Mouse (Mus musculus) spleen, postnatal 14 days (tissue): Measurements from ENCODE around the gene Cdk2.
"Not testable (repeated sequence)": the region's sequence is repeated elsewhere in the genome, so short reads cannot be mapped to it uniquely, and the experiment has no call there.

Experiments
- DNase-seq, 2 experiments: peaks; one replicate each; pipeline ENCODE4 v3.0.0; 2021 to 2022; ENCODE audit warnings: low spot score in 2 of 2

Gene Cdk2

GRCm38 (mm10) chr10:128704491-128705316 is at the start of gene Cdk2:
Gene Cdk2, minus strand, starts transcription at chr10:128705031.
- DNase-seq: peak; percentile 85 to 88

DNA sequence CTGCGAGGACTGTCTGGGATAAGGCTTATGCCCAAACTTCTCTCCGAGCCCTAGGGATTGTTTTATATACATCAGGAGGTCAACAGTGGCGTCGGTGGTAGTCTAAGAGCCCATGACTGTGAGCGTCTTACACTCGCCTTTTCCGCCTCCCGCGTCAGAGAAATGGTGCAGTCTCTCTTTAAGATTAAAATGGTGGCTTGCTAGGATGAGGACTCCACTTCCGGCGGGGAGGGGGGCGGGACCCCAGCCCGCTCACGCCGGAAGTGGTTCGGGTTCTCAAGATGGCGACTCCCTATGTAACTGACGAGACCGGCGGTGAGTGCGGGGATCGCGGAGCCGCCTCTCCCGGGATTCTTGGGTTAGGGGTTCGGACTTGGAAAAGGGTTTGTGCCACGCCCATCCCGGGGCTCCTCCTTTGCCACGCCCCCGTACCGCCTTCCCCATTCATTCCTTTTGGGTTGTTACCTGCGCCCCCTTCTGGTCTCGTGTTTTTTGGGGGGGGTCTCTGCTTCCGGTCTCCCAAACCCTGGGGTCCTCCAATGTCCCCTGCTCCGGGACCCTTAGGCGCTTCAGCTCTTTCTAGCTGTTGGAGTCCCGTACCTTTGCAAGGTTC is 43.5 kb upstream of the Cdk2 start:
- DNase-seq: peak; percentile 55 to 61

DNA sequence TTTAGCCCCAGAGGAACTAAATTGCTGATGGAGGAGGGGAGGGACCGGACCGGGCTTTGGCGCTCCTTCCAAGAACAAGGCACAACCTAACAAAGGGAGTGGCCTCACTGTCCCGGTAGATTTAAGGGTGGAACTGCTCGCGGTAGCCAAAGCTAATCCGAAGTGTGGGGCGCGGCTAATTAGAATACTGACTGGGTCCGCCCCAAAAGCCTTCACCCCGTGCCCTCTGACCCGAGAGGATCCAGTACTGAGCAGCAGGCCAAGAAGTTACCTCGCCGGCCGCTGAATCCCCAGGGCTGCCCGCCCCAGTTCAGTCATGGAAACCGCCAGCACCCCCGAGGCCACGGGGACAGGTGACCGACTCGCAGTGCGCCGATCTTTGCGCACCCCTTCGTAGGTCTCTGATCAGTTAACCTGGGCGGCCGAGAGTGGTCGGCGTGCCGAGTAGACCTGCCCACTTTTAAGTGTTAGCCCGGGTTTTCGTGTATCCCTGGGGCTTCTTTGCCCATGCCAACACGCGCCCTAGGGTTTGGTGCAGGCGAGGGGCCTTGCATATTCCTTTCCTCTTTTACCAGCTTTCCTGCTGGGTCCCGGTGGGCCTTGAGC is 42.9 kb upstream of the Cdk2 start, which contains the start of gene Pym1:
Gene Pym1 (plus strand): TSS at position 244 of the 606 bp plus-strand sequence.
- DNase-seq: peak; percentile 62 to 71

GRCm38 (mm10) chr10:128746972-128747645 is 42.3 kb upstream of the Cdk2 start:
- DNase-seq: no peak

- DNase-seq: peak; percentile 39 to 54
Measured at GRCm38 (mm10) chr10:128745946-128746613, 41.2 kb upstream of the Cdk2 start.

- DNase-seq: peak in 1 of 2 experiments; percentile 36
Measured at GRCm38 (mm10) chr10:128744680-128745601, 40.1 kb upstream of the Cdk2 start, which contains the start of gene Dgka. Gene Dgka, minus strand, starts transcription at chr10:128744855.

GRCm38 (mm10) chr10:128744211-128744610 is 39.4 kb upstream of the Cdk2 start:
- no peak for DNase-seq

- DNase-seq: peak; percentile 30 to 33
Measured at GRCm38 (mm10) chr10:128743791-128744191, 39.0 kb upstream of the Cdk2 start.

- no peak for DNase-seq
Measured at GRCm38 (mm10) chr10:128743235-128743634, 38.4 kb upstream of the Cdk2 start.

DNA sequence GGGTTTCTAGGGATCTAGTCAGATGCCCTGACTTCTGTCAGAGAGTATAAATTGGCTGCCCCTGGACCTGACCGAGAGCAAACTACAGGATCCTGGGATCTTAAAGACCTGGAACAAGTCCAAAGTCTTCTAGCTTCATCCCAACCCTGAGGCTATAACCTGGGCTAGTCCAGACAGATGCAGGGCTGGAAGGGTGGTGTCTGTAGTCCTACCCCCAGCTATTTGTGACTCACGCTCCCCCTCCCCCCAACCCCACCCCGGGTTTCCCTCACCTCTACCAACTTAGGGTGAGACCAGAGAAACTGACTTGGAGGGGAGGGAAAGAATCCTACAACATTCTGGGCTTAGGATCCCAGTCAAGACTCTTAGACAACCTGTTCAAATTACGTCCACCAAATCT is 37.8 kb upstream of the Cdk2 start:
- no peak for DNase-seq

GRCm38 (mm10) chr10:128740296-128740695 is 35.5 kb upstream of the Cdk2 start:
- DNase-seq: no peak

DNA sequence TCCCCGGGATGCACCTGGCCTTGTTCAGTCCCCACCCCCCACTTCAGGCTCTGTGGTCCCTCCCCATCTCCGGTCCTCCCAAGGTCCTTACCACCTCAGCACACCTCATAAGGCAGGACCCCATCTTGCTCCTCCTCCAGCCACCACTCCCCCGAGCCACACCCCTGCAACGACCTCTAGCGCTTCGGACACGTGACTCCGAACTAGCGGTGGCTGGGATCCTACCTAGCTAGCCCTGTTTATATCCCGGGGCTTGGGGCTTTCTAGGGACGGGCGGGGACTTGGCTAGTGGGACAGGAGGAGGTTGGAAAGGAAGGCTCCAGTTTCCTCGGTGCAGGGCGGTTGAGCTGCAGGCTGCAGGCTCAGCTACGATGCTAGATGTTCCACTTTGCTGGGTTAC is 32.6 kb upstream of the Cdk2 start:
- no peak for DNase-seq

GRCm38 (mm10) chr10:128731992-128732391 is 27.2 kb upstream of the Cdk2 start:
- DNase-seq: no peak

DNA sequence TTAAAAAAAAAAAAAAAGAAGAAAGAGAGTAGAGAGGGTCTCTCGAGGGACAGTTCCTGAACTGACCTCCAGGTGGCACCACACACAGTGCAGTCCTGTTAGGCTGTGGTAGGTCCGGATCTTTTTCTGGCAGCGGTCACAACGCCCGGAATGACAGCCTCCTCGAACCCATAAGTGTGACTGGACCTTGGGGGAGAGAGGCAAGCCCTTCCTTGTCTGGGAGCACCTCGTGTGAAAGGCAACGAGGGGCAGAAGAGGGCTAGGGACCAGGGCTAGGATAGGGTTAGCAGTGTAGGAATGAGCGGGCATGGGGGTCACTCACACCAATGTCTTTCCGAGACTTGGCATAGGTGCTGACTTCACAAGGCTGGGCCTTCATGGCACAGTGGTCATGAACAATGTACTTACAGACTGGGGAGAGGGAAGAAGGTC is 26.2 kb upstream of the Cdk2 start:
- DNase-seq: peak; percentile 42 to 63

DNA sequence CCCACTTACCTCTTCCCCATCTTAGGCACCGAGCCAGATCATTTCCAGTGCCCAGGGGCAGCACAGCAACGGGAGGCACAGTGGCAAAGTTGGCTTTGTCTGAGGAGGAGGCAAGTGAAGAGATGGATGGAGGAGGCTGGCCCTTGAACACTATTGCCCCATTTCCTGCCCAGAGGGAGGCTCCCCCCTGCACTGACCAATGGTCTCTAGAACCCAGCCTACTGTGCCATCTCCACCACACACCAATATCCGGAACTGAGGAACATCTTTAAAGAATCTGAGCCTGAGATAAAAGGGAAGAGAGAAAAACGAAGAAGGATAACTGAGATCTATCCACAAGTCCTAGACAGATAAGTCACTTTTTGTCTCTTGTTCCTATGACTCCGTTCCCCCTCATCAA is 23.2 kb upstream of the Cdk2 start:
- no peak for DNase-seq

DNA sequence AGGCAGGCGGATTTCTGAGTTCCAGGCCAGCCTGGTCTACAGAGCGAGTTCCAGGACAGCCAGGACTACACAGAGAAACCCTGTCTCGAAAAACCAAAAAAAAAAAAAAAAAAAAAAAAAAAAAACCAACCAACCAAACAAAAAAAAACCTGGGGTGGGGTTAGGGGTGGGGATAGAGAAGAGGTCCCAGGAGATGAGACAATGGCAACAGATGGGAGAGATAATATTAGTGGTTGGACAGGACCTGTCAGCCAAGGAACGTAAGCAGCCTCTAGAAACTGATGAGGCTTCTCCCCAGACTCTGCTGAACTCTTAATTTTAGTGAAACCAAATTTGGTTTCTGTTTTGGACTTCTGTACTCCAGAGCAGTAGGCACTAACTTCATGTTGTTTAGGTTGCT is 20.6 kb upstream of the Cdk2 start:
- not testable (repeated sequence) for DNase-seq

- peak in 1 of 2 experiments; percentile 41 for DNase-seq
Measured at GRCm38 (mm10) chr10:128715559-128716537, 11.0 kb upstream of the Cdk2 start.

GRCm38 (mm10) chr10:128711318-128711717 is 6.5 kb upstream of the Cdk2 start:
- not testable (repeated sequence) for DNase-seq

DNA sequence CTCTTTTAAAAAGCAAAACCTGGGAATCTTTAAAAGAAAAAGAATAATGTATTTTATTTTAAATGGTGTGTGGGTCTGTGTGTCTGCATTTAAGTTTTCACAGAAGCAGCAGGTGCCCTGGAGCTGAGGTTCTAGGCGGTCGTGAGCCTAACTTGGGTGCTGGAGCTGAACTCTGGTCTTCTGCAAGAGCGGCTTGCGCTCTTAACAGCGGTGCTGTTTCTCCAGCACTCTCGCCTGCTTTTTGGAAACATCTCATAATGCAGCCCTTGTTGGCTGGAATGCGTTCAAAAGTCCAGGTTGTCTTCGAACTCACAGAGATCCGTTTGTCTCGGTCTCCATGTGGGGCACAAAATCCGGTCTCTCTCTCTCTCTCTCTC is 474 bp upstream of the Cdk2 start:
- DNase-seq: peak in 1 of 2 experiments; percentile 9
